ENCODE assay signal across 14 mouse cellular contexts in genomic region chr11:49195819-49196322, GRCm38 (mm10). TPM values are rescaled to one million over a fixed set of nuclear protein-coding genes. Genes with fewer than 3 reads are reported as not detected.
A peak's percentile ranks its signal among the peaks of the same experiment; 100 is the strongest.
DNase-seq lines count a peak whose midpoint lies in the region; ATAC-seq and TF ChIP-seq lines count a peak whose summit lies in the region.
"Had no signal": no experiment of that assay in that cellular context is flagged by ENCODE, and none has a peak within 500 bp of the region (broad histone marks: within the 10 kb centered on the region; RNA-seq: fewer than 3 reads in every experiment).

No protein-coding gene starts in this region.

- in situ Hi-C loops in CH12.LX (cut with MboI; ENCODE audit: low pct_ligation_motif_present, low pct_unique_long_range_greater_than_20kb, low sequenced_read_pairs), result loop anchor here (5.0 to 25.0 kb wide), 2 partner anchors 66 to 216 kb away; partner anchors contain the start of gene Olfr1389

- no peak for ATAC-seq in hindbrain, embryonic 16.5 days

- H3K27ac ChIP-seq in CH12.LX (ENCODE audit: insufficient read depth, low read depth), result no peak overlapping the region
- no peak overlapping the region for H3K27ac ChIP-seq in hindbrain, embryonic 16.5 days (ENCODE audit: low read depth, low read length)
- H3K27ac ChIP-seq: limb, embryonic 12.5 days had no signal

- TF ChIP-seq POLR2A in CH12.LX (IDR thresholded peaks at IDR 0.05; ENCODE audit: low read depth, low read length), result no peak

- H3K4me3 ChIP-seq in CH12.LX (replicated peaks in 1 of 3; ENCODE audit: low read depth in 2 of 3, low read length in 2 of 3, poor library complexity in 1 of 3), result no peak overlapping the region
- H3K4me3 ChIP-seq in hindbrain, embryonic 16.5 days (ENCODE audit: low read length), result no peak overlapping the region
- H3K4me3 ChIP-seq: limb, embryonic 12.5 days; myocyte had no signal

- dilution Hi-C loops in CH12.LX (cut with MboI; ENCODE audit: extremely low pct_ligation_motif_present, extremely low pct_unique_long_range_greater_than_20kb, low sequenced_read_pairs), result no loop called here

- H3K9me3 ChIP-seq in CH12.LX (replicated peaks; ENCODE audit: low read length), result peaks cover 7% of the 10 kb centered on the region
- no peaks in the 10 kb centered on the region for H3K9me3 ChIP-seq in hindbrain, embryonic 16.5 days (ENCODE audit: control insufficient read depth, low read length)
- H3K9me3 ChIP-seq: limb, embryonic 12.5 days had no signal

- no peaks in the 10 kb centered on the region for H3K79me2 ChIP-seq in CH12.LX (replicated peaks; ENCODE audit: control insufficient read depth, extremely low read depth, insufficient read depth, poor library complexity, severe bottlenecking)

- WGBS in hindbrain, embryonic 16.5 days, result 90% methylated on average over 7 of the region's 7 CpGs

- DNase-seq in CH12.LX (ENCODE audit: extremely low read depth), result no peak
- peak; percentile 24 for DNase-seq in adrenal gland, adult 8-10 months
- peak; percentile 45 for DNase-seq in kidney, postnatal 14 days
- peak; percentile 45 for DNase-seq in lung, postnatal 14 days
- no peak for DNase-seq in left cerebral cortex, postnatal 14 days (ENCODE audit: low spot score in 2 of 2)
- DNase-seq in urinary bladder, adult 2 months (ENCODE audit: low spot score), result no peak
- DNase-seq in ovary, postnatal 36 days (ENCODE audit: low spot score), result no peak

- TF ChIP-seq EP300 in CH12.LX (IDR thresholded peaks at IDR 0.05; ENCODE audit: low read length), result no peak

- 0 out of 4 replicates have a peak, but pooled peaks of 1 of the 2 experiments have one; percentile 12 for TF ChIP-seq CTCF in CH12.LX (conservative IDR thresholded peaks at IDR 0.05 in 1 of 2, IDR thresholded peaks at IDR 0.05 in 1 of 2; ENCODE audit: low read depth in 2 of 2, low read length in 2 of 2)

- peaks cover 0 to 10% of the 10 kb centered on the region in 2 experiments for H3K36me3 ChIP-seq in CH12.LX (replicated peaks in 1 of 2; ENCODE audit: control insufficient read depth in 1 of 2, insufficient read depth in 1 of 2, low read length in 1 of 2)
- no peaks in the 10 kb centered on the region for H3K36me3 ChIP-seq in hindbrain, embryonic 16.5 days (ENCODE audit: control insufficient read depth, insufficient read depth, low read length)
- H3K36me3 ChIP-seq: limb, embryonic 12.5 days had no signal

- H3K4me2 ChIP-seq in CH12.LX (ENCODE audit: insufficient read depth, low read depth, poor library complexity, severe bottlenecking), result peak overlapping the region; percentile 13; the same call in 1 of the 2 replicates
- no peak overlapping the region for H3K4me2 ChIP-seq in hindbrain, embryonic 16.5 days (ENCODE audit: low read length)
- H3K4me2 ChIP-seq: limb, embryonic 12.5 days had no signal

- peak overlapping the region; percentile 22; the same call in 1 of the 2 replicates for H3K9ac ChIP-seq in CH12.LX (ENCODE audit: insufficient read depth, low read depth)
- no peak overlapping the region for H3K9ac ChIP-seq in hindbrain, embryonic 16.5 days (ENCODE audit: low read depth, low read length)
- H3K9ac ChIP-seq: limb, embryonic 12.5 days had no signal

- H3K4me1 ChIP-seq in CH12.LX (ENCODE audit: control insufficient read depth in 1 of 2, insufficient read depth in 2 of 2), result peaks cover 6 to 17% of the 10 kb centered on the region in 2 experiments; a peak in 3 of 4 replicates
- no peaks in the 10 kb centered on the region for H3K4me1 ChIP-seq in hindbrain, embryonic 16.5 days (ENCODE audit: control insufficient read depth, insufficient read depth, low read depth, low read length)
- H3K4me1 ChIP-seq: limb, embryonic 12.5 days had no signal

- H3K27me3 ChIP-seq in CH12.LX (replicated peaks), result no peaks in the 10 kb centered on the region
- no peaks in the 10 kb centered on the region for H3K27me3 ChIP-seq in hindbrain, embryonic 16.5 days (replicated peaks; ENCODE audit: control insufficient read depth, insufficient read depth, low read length)
- H3K27me3 ChIP-seq: limb, embryonic 12.5 days had no signal

- no peak; the same call in 1 of the 2 replicates for TF ChIP-seq RAD21 in CH12.LX (IDR thresholded peaks at IDR 0.05; ENCODE audit: low read depth, low read length)

- intact Hi-C loops in left cerebral cortex, postnatal 14 days (cut with DNase I), result no loop called here

TF ChIP-seq in CH12.LX, 34 proteins besides CTCF, POLR2A, EP300 and RAD21:
- no peak for TF ChIP-seq JUND (conservative IDR thresholded peaks at IDR 0.05; ENCODE audit: low read depth, low read length)
- no peak for TF ChIP-seq USF1 (IDR thresholded peaks at IDR 0.05; ENCODE audit: low read depth, low read length)
- TF ChIP-seq SMC3 (IDR thresholded peaks at IDR 0.05; ENCODE audit: low read depth, low read length), result peak; percentile 4; the same call in 1 of the 2 replicates
- TF ChIP-seq UBTF (IDR thresholded peaks at IDR 0.05; ENCODE audit: low read depth, low read length), result no peak

RNA-seq across cellular contexts. Expression of gene Zfp62, which starts 7.2 kb away (rescaled TPM):
- total RNA-seq in CH12.LX (2012; rRNA removed) (21.3 and 22.6 TPM in 2 replicates), CH12.LX (2014; rRNA removed) (38.7 and 48.8 TPM in 2 replicates)
- 23.2 and 25.3 TPM in 2 replicates for polyA plus RNA-seq in CH12.LX (2012; ENCODE audit: insufficient read length, low read depth)
- 10 to 100 TPM; 28.1 to 40.1 (median 36.2) TPM for total RNA-seq in adrenal gland, adult 8-10 months (2022)
- polyA plus RNA-seq in hindbrain, embryonic 16.5 days (2015; fragmentation: Nextera tagmentation; extraction: Ambion mirVana), result 35.3 and 38.0 TPM in 2 replicates
- 10 to 100 TPM; 36.9 to 39.5 TPM for total RNA-seq in left cerebral cortex, postnatal 14 days (2021)
- 12.4 and 17.0 TPM in 2 replicates for polyA plus RNA-seq in urinary bladder, adult 2 months (2012; rRNA removed)

RNA-seq across cellular contexts. Expression of gene Btnl9, which starts 8.9 kb away (rescaled TPM):
- total RNA-seq in CH12.LX (2012; rRNA removed) (0.17 and 0.34 TPM in 2 replicates), CH12.LX (2014; rRNA removed) (not detected in 2 replicates)
- 0.04 and 0.20 TPM in 2 replicates for polyA plus RNA-seq in CH12.LX (2012; ENCODE audit: insufficient read length, low read depth)
- total RNA-seq in adrenal gland, adult 8-10 months (2022), result 10 to 100 TPM; 21.5 to 41.8 (median 32.6) TPM
- 0.27 and 0.65 TPM in 2 replicates for polyA plus RNA-seq in hindbrain, embryonic 16.5 days (2015; fragmentation: Nextera tagmentation; extraction: Ambion mirVana)
- under 1 TPM; 0.17 to 0.22 TPM for total RNA-seq in left cerebral cortex, postnatal 14 days (2021)
- polyA plus RNA-seq in urinary bladder, adult 2 months (2012; rRNA removed), result 0.62 and 0.73 TPM in 2 replicates
- polyA plus RNA-seq: G1E, myocyte had no signal

RNA-seq across cellular contexts. Expression of gene Olfr1394, which starts 41.7 kb away (rescaled TPM):
- total RNA-seq in CH12.LX (2012; rRNA removed) (not detected in 2 replicates), CH12.LX (2014; rRNA removed) (not detected in 2 replicates)
- not detected in 2 replicates for polyA plus RNA-seq in CH12.LX (2012; ENCODE audit: insufficient read length, low read depth)
- not detected for total RNA-seq in adrenal gland, adult 8-10 months (2022)
- polyA plus RNA-seq in hindbrain, embryonic 16.5 days (2015; fragmentation: Nextera tagmentation; extraction: Ambion mirVana), result not detected in 2 replicates
- not detected for total RNA-seq in left cerebral cortex, postnatal 14 days (2021)
- not detected in 2 replicates for polyA plus RNA-seq in urinary bladder, adult 2 months (2012; rRNA removed)
- polyA plus RNA-seq: brain, embryonic 14.5 days; embryonic facial prominence, embryonic 11.5 days; G1E; intestine, embryonic 14.5 days; limb, embryonic 12.5 days; myocyte had no signal

RNA-seq across cellular contexts. Expression of gene Mgat1, which starts 48.1 kb away (rescaled TPM):
- total RNA-seq in CH12.LX (2012; rRNA removed) (83.2 and 118 TPM in 2 replicates), CH12.LX (2014; rRNA removed) (63.2 and 67.7 TPM in 2 replicates)
- 80.9 and 90.5 TPM in 2 replicates for polyA plus RNA-seq in CH12.LX (2012; ENCODE audit: insufficient read length, low read depth)
- 100 to 1,000 TPM; 114 to 131 (median 124) TPM for total RNA-seq in adrenal gland, adult 8-10 months (2022)
- polyA plus RNA-seq in hindbrain, embryonic 16.5 days (2015; fragmentation: Nextera tagmentation; extraction: Ambion mirVana), result 34.5 and 38.2 TPM in 2 replicates
- total RNA-seq in left cerebral cortex, postnatal 14 days (2021), result 10 to 100 TPM; 57.8 to 72.4 TPM
- polyA plus RNA-seq in urinary bladder, adult 2 months (2012; rRNA removed), result 61.8 and 63.4 TPM in 2 replicates

RNA-seq across cellular contexts. Expression of gene Olfr1395, which starts 53.8 kb away (rescaled TPM):
- not detected in 2 replicates for total RNA-seq in CH12.LX (2012; rRNA removed)
- not detected in 2 replicates for total RNA-seq in CH12.LX (2014; rRNA removed)
- polyA plus RNA-seq in CH12.LX (2012; ENCODE audit: insufficient read length, low read depth), result not detected in 2 replicates
- not detected for total RNA-seq in adrenal gland, adult 8-10 months (2022)
- not detected in 2 replicates for polyA plus RNA-seq in hindbrain, embryonic 16.5 days (2015; fragmentation: Nextera tagmentation; extraction: Ambion mirVana)
- not detected for total RNA-seq in left cerebral cortex, postnatal 14 days (2021)
- polyA plus RNA-seq in urinary bladder, adult 2 months (2012; rRNA removed), result not detected in 2 replicates
- polyA plus RNA-seq: brain, embryonic 14.5 days; embryonic facial prominence, embryonic 11.5 days; G1E; intestine, embryonic 14.5 days; limb, embryonic 12.5 days; myocyte had no signal

Comparison
In these comparisons a context has a peak if more than half of its experiments do, and no peak if none do; other contexts are left out.
1. DNase-seq: peak in adrenal gland, adult 8-10 months (single experiment), kidney, postnatal 14 days (single experiment) and lung, postnatal 14 days (single experiment); none in CH12.LX (single experiment), left cerebral cortex, postnatal 14 days (0 of 2), urinary bladder, adult 2 months (single experiment) and ovary, postnatal 36 days (single experiment).
2. RNA of gene Btnl9, which starts 8.9 kb away (total RNA-seq): 21.5 to 41.8 TPM in adrenal gland, adult 8-10 months; 0.17 to 0.34 TPM in CH12.LX and 0.17 to 0.22 TPM in left cerebral cortex, postnatal 14 days; every median in the first group is over 10 times any median in the second.